Mouse (Mus musculus) spleen, postnatal 14 days (tissue): Measurements from ENCODE around the gene Fndc4.

ENCODE experiments used
- DNase-seq, 2 experiments: peaks; one replicate each; pipeline ENCODE4 v3.0.0; 2021 to 2022; ENCODE audit warnings: low spot score in 2 of 2

The Fndc4 gene

DNA sequence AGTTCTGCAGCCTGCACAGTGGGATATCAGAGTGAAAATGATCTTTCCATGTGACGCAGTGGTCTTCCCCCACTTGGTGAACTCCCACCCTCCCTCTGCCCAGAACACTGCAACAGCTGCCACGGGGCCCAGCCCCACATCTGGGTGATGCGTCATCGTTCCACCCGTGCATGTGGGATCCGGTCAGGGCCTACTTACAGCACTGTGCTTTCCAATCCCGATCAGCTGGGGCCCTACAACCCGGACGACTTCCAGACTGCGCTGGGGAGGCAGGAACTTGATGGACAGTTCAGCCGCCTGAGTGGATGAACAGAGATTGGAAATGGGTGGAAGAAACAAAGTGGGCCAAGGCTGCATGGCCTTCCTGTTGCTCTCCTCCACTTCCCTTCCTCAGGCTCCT is 38.3 kb downstream of the Fndc4 start:
- DNase-seq: no peak

DNA sequence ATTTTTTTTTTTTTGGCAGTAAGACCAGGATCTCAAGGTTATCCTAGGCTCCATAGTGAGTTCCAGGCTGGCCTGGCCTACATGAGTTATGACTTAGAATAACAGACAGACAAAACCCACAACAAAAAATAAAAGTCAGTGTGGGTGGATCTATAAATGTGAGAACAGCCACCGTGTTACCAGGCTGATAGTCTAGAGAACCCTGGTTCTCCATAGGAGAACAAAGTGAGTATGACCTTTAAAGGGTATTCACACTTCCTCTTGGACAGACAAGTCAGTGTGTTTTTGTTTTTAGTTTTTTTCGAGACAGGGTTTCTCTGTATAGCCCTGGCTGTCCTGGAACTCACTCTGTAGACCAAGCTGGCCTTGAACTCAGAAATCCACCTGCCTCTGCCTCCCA is 39.9 kb downstream of the Fndc4 start:
- DNase-seq: no peak

DNA sequence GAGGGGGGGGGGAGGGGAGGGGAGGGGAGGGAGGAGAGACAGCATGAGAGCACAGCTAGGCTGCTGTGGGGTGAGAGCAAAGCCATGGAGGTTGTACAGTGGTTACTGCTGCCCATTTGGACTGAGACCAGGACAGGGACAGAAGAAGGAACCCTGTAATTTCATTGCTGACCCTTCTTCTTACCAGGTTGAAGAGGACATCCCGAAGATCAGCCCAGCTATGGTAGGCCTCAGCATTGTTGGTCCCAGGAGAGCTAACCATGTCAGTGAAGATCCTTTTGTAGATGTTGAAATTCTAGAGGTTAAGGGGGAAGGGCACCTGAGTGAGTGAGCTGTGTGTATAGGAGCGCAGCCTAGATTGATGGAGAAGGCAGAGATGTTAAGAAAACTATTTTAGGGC is 40.5 kb downstream of the Fndc4 start:
- no peak for DNase-seq

DNA sequence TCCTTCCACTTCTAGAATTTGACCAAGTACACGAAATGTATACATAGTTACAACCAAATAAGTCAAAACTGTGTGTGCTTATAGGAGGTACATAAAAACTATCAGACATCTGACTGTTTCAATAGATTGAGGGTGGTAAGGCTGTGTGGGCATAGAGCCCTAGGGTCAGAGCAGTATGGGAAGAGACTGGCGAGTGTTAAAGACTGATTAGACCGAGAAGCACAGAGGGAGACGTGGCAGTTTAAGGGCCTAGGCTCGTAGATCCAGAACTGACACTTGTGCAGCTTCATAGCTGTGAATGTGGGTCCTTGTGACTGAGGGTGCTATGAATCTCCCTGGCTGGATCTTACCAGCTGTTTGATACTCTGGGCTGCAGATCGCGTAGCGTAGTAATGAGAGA is 41.0 kb downstream of the Fndc4 start:
- no peak for DNase-seq

DNA sequence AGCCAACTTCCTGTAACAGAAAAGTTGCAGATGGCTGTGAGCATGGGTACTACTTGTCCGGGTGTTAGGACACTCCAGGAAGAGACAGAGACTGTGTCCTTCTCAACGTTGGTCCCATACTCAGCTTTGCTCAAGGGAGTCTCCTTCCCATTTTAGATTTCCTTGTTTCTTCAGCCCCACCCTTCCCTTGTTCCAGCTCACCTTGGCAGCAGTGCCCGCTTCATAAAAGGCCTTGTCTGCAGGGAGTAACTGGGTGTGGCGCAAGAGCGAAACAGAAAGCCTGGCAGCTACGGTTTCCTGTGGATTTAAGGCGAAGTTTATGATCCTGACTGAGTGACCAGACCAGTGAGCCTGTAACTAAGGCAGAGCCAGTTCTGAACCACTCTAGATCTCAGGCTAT is 41.4 kb downstream of the Fndc4 start:
- DNase-seq: no peak

DNA sequence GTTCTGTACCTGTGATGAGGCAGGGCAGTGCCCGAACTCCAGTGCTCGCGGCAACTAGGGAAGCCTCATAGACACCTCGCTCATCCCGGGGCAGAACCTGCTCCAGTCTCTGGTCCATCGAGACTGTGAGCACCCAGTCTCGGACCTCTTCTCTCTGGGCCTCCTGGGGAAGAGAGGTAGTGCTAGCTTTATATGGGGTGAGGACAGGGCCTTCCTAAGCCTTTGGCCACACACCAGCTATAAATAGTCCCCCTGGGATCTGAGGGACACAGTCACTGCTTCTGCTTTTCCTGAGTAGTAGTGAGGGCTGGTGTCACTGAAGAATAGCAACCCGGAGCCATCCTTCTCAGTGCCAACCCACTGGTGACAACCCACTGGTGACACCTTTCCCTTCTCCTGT is 42.1 kb downstream of the Fndc4 start:
- no peak for DNase-seq

DNA sequence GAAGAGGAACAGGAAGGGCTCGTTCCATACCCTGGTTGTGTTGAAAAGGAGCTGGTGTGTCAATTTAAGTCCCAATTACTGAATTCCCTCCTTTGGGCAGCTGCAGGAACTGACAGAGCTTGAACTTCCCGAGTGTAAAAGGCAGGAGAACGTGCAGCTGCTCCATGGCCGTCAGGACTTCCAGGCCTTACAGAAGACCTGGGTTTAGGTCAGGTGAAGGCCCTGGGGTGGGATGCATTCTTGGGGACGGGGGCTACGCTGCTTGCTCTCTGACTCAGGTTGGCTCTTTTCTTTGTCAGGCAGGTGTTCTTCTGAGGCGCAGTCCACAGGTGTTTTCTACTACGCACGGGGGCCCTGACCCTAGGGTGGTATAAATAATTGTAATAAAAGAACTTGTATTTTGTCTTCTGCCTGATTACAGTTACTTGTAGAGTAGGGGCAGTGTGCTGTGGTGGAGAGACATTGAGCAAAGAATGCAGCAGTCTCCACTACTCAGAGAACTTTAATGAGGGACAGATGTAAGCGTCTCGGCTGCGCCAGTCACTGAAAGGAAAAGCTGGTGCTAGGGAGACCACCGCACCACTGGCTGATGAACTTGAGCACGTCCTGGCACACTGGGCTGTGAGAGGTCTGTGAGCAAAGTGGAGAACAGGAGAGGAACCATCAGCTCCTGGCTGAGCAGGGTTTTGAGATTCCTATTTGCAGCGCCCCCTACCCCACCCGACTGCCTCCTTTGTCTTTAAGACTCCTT is 42.9 kb downstream of the Fndc4 start:
- no peak for DNase-seq

DNA sequence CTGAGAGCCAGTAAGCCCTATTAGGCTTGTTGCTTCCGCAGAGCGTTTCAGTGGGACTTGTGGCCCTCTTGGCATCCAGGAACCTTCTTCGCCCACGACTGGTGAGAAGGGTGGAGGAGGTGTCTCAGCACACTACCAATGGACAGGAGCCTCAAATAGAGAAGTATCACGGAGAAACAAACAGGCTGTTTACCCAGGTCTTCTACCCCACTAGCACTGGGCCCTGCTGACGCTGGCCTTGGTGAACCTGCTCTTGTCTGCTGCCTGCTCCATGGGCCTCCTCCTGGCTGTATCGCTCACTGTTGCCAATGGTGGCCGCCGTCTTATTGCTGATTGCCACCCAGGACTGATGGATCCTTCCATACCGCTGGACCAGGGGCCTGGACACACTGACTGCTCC is 43.7 kb downstream of the Fndc4 start:
- no peak for DNase-seq

DNA sequence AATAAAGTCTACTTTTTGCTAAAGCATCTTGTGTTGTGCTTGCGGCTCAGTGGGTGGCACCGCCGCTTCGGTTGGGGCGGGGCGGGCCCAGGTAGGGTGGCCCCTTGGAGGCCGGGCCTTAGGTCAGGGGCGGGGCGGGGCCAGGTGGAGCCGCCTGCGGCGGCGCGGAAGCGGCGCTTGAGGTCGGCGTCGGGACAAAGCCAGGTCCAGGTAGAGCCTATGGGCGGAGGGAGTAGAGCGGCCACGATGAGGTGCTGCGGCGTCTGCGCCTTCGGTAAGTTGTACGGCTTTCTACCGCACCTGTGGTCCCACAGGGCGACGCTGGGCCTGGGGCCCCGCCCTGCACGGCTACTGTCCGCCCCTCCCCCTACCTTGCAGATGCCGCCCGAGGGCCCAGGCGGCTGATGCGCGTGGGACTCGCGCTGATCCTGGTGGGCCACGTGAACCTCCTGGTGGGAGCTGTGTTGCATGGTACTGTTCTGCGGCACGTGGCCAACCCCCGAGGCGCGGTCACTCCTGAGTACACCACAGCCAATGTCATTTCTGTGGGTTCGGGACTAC is 44.3 kb downstream of the Fndc4 start, which contains the start of gene Krtcap3:
Gene Krtcap3, plus strand, starts transcription at position 151 of the 561 bp plus-strand sequence.
- DNase-seq: no peak

DNA sequence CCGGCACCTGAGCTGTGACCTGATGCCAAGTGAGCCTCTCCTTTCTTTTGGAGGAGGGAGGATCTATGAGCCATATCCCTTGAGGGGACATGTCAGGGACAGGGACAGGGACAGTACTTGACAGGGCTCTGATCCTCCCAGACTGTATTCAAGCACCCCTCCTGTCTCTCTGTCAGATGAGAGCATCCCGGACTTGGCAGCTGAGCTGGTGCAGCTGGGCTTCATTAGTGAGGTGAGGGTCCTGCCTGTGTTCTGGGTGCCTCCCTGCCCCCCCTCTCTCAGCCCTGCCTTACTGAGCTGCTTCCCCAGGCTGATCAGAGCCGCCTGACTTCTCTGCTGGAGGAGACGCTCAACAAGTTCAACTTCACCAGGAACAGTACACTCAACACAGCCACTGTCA is 45.2 kb downstream of the Fndc4 start:
- DNase-seq: no peak
